Mouse (Mus musculus) lung, postnatal 0 days (tissue): Measurements from ENCODE around the gene Amt.

Experiments used
- CTCF ChIP-seq: IDR thresholded peaks from 2 replicates; pipeline ENCODE4 v1.5.1; 2016; ENCODE audit warnings: antibody characterized with exemption, mild to moderate bottlenecking
- EP300 ChIP-seq: IDR thresholded peaks from 2 replicates; pipeline ENCODE4 v1.6.1; 2016; ENCODE audit warnings: antibody characterized with exemption, mild to moderate bottlenecking, control low read depth

- TF ChIP-seq CTCF (no peak), EP300 (no peak)
Observed at GRCm38 (mm10) chr9:108272691-108273090, 24.0 kb upstream of the Amt start.
